Mouse (Mus musculus) intestine, embryonic 15.5 days (tissue): ENCODE data around the gene Arl13b. TPM values are rescaled to one million over a fixed set of nuclear protein-coding genes. Genes with fewer than 3 reads are reported as not detected.

Experiments used
- ATAC-seq: fragments of 200-750 bp; cut with Nextera tagmentation; 2 replicates; pipeline ENCODE4 v1.8.0; 2017; ENCODE audit warnings: moderate TSS enrichment, moderate library complexity
- H3K27ac ChIP-seq: fragments of 300-500 bp; sonication (generic); 2 replicates; pipeline ENCODE4 v1.5.1; 2015; ENCODE audit warnings: mild to moderate bottlenecking, inconsistent platforms
- H3K27me3 ChIP-seq: fragments of 300-500 bp; sonication (generic); replicated peaks from 2 replicates; pipeline ENCODE4 v1.6.1; 2015; ENCODE audit warnings: inconsistent platforms
- H3K36me3 ChIP-seq: fragments of 300-500 bp; sonication (generic); 2 replicates; pipeline ENCODE4 v1.6.1; 2015; ENCODE audit warnings: inconsistent platforms
- H3K4me1 ChIP-seq: fragments of 300-500 bp; sonication (generic); replicated peaks from 2 replicates; pipeline ENCODE4 v1.6.1; 2015; ENCODE audit warnings: inconsistent platforms
- H3K4me2 ChIP-seq: fragments of 300-500 bp; sonication (generic); replicated peaks from 2 replicates; pipeline ENCODE4 v1.6.1; 2015; ENCODE audit warnings: mild to moderate bottlenecking, inconsistent platforms
- H3K4me3 ChIP-seq: fragments of 300-500 bp; sonication (generic); replicated peaks from 2 replicates; pipeline ENCODE4 v1.5.1; 2015; ENCODE audit warnings: inconsistent platforms
- H3K9ac ChIP-seq: fragments of 300-500 bp; sonication (generic); 2 replicates; pipeline ENCODE4 v1.6.1; 2015; ENCODE audit warnings: inconsistent platforms
- H3K9me3 ChIP-seq: fragments of 300-500 bp; sonication (generic); 2 replicates; pipeline ENCODE4 v1.6.1; 2016; ENCODE audit warnings: inconsistent platforms
- WGBS: fragments of 180-500 bp; shearing (Covaris S2); methylation state at CpG from one replicate; pipeline ENCODE4 v1.1.7; 2015; 5-methylcytosine and 5-hydroxymethylcytosine counted together
- polyA plus RNA-seq: library from polyadenylated mRNA; unstranded; fragments of >200 nt; fragmentation: Nextera tagmentation; extraction: Ambion mirVana; gene quantifications from 2 replicates; pipeline ENCODE4 v1.2.1, GENCODE M21; 2015

Gene Arl13b
- polyA plus RNA-seq, 1 experiment from 2014 or later: 15.5 TPM

DNA sequence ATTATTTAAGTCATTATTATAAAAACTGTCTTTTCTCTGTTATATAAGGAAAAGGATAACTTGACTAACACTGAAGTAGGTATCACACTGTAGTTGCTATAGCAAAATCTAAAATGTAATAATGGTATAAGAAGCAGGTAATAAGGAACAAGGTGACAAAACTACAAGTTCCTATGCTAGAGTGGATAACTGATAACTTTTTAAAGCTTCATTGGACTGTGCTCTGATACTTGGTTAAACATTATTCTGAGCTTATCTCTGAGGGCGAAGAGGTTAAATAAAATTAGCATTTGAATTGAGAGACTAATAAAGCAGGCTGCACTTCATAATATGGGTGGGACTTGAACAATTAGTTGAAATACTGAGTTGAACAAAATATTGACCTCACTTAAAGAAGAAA, 93.2 kb downstream of the Arl13b start:
- peak; percentile 74 for ATAC-seq
- Histone ChIP-seq H3K27me3 (no peaks in the 10 kb centered on the region), H3K4me1 (no peaks in the 10 kb centered on the region), H3K36me3 (no peaks in the 10 kb centered on the region), H3K4me2 (no peak overlapping the region), H3K27ac (no peak overlapping the region), H3K9me3 (no peaks in the 10 kb centered on the region), H3K4me3 (no peak overlapping the region), H3K9ac (no peak overlapping the region)
- WGBS: 61% methylated on average over 1 of the region's 1 CpGs

DNA sequence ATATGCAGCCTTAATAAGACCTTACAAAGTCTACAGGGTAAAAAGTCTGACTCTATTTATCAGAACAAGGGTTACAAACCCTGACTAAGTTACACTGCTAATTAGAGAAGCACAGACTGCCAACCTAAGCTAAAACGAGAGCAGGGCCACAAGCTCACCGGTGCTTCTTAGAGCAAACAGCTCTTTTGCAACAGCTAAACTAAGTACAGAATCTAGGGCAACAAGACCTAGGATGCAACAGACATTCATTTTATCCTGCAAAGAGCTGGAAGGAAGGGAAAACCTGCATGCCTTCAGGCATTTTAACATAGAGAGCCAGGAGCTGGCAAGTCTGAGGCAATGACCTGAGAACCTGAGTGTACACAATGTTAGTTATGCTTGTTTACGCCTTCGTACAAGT, 93.8 kb downstream of the Arl13b start:
- 0 out of 2 replicates have a peak, but pooled peaks have one; percentile 8 for ATAC-seq
- Histone ChIP-seq H3K27ac (no peak overlapping the region), H3K4me1 (no peaks in the 10 kb centered on the region), H3K4me2 (no peak overlapping the region), H3K36me3 (no peaks in the 10 kb centered on the region), H3K9me3 (no peaks in the 10 kb centered on the region), H3K4me3 (no peak overlapping the region), H3K9ac (no peak overlapping the region), H3K27me3 (no peaks in the 10 kb centered on the region)
- 84% methylated on average over 4 of the region's 4 CpGs for WGBS

- Histone ChIP-seq H3K36me3 (no peaks in the 10 kb centered on the region), H3K4me2 (no peak overlapping the region), H3K9me3 (no peaks in the 10 kb centered on the region), H3K4me1 (no peaks in the 10 kb centered on the region), H3K9ac (no peak overlapping the region), H3K27ac (no peak overlapping the region), H3K4me3 (no peak overlapping the region), H3K27me3 (no peaks in the 10 kb centered on the region)
- WGBS: 69% methylated on average over 2 of the region's 2 CpGs
- no peak for ATAC-seq
Measured at GRCm38 (mm10) chr16:62745875-62746274, 101.0 kb downstream of the Arl13b start.

Other genes with a start within 250 kb of the Arl13b start
- 8.8 and 8.9 TPM in 2 replicates for gene Nsun3, start 60.2 kb downstream of the Arl13b start, polyA plus RNA-seq
- 0.51 and 0.52 TPM in 2 replicates for gene Stx19, start 32.4 kb downstream of the Arl13b start, polyA plus RNA-seq
- gene Pros1, start 7.3 kb upstream of the Arl13b start, polyA plus RNA-seq: 23.5 and 28.0 TPM in 2 replicates